Mouse (Mus musculus) lung, postnatal 0 days (tissue): ENCODE data around the gene Triobp.

Source experiments
- CTCF ChIP-seq: IDR thresholded peaks from 2 replicates; pipeline ENCODE4 v1.5.1; 2016; ENCODE audit warnings: antibody characterized with exemption, mild to moderate bottlenecking
- EP300 ChIP-seq: IDR thresholded peaks from 2 replicates; pipeline ENCODE4 v1.6.1; 2016; ENCODE audit warnings: antibody characterized with exemption, mild to moderate bottlenecking, control low read depth

GRCm38 (mm10) chr15:79029519-79030241, 82.2 kb downstream of the Triobp start:
- TF ChIP-seq CTCF (no peak), EP300 (no peak)
